Mouse (Mus musculus) midbrain, embryonic 14.5 days (tissue): Measurements from ENCODE around the gene Gbgt1. TPM values are rescaled to one million over a fixed set of nuclear protein-coding genes. Genes with fewer than 3 reads are reported as not detected.
"Not testable (repeated sequence)": the region's sequence is repeated elsewhere in the genome, so short reads cannot be mapped to it uniquely, and the experiment has no call there.

Experiments
- ATAC-seq: fragments of 200-750 bp; cut with Nextera tagmentation; 2 replicates; pipeline ENCODE4 v1.8.0; 2017; ENCODE audit warnings: moderate number of reproducible peaks, moderate library complexity; ENCODE audit not compliant: low FRiP score, low TSS enrichment
- DNase-seq: peaks from one replicate; pipeline ENCODE4 v3.0.0-alpha.2; 2015
- H3K27ac ChIP-seq: fragments of 300-500 bp; sonication (generic); replicated peaks from 2 replicates; pipeline ENCODE4 v1.5.1; 2014; ENCODE audit warnings: mild to moderate bottlenecking, low read depth, low read length, moderate library complexity
- H3K27me3 ChIP-seq: fragments of 300-500 bp; sonication (generic); 2 replicates; pipeline ENCODE4 v1.6.1; 2014; ENCODE audit warnings: low read length, control low read depth, mixed read lengths; ENCODE audit not compliant: control insufficient read depth, insufficient read depth
- H3K36me3 ChIP-seq: fragments of 300-500 bp; sonication (generic); 2 replicates; pipeline ENCODE4 v1.6.1; 2014; ENCODE audit warnings: low read length, control low read depth; ENCODE audit not compliant: control insufficient read depth, insufficient read depth
- H3K4me1 ChIP-seq: fragments of 300-500 bp; sonication (generic); 2 replicates; pipeline ENCODE4 v1.6.1; 2014; ENCODE audit warnings: mild to moderate bottlenecking, antibody characterized with exemption, low read length, control low read depth; ENCODE audit not compliant: control insufficient read depth, insufficient read depth
- H3K4me2 ChIP-seq: fragments of 300-500 bp; sonication (generic); 2 replicates; pipeline ENCODE4 v1.6.1; 2014; ENCODE audit warnings: mild to moderate bottlenecking, low read length, moderate library complexity
- H3K4me3 ChIP-seq: fragments of 300-500 bp; sonication (generic); replicated peaks from 2 replicates; pipeline ENCODE4 v1.5.1; 2014; ENCODE audit warnings: low read depth, low read length
- H3K9ac ChIP-seq: fragments of 300-500 bp; sonication (generic); replicated peaks from 2 replicates; pipeline ENCODE4 v1.6.1; 2014; ENCODE audit warnings: mild to moderate bottlenecking, low read length, moderate library complexity
- H3K9me3 ChIP-seq: fragments of 300-500 bp; sonication (generic); 2 replicates; pipeline ENCODE4 v1.6.1; 2016; ENCODE audit warnings: low read length, control low read depth, mixed read lengths; ENCODE audit not compliant: control insufficient read depth
- WGBS: fragments of 180-500 bp; shearing (Covaris S2); extraction: QIAGEN DNeasy Blood & Tissue Kit; methylation state at CpG from one replicate; pipeline ENCODE4 v1.1.7; 2014; 5-methylcytosine and 5-hydroxymethylcytosine counted together
- polyA plus RNA-seq: library from polyadenylated mRNA; unstranded; fragments of >200 nt; fragmentation: Nextera tagmentation; extraction: Ambion mirVana; gene quantifications from 2 replicates; pipeline ENCODE4 v1.2.1, GENCODE M21; 2014

The Gbgt1 gene
- polyA plus RNA-seq, 1 experiment from 2014 or later = 1.3 TPM

DNA sequence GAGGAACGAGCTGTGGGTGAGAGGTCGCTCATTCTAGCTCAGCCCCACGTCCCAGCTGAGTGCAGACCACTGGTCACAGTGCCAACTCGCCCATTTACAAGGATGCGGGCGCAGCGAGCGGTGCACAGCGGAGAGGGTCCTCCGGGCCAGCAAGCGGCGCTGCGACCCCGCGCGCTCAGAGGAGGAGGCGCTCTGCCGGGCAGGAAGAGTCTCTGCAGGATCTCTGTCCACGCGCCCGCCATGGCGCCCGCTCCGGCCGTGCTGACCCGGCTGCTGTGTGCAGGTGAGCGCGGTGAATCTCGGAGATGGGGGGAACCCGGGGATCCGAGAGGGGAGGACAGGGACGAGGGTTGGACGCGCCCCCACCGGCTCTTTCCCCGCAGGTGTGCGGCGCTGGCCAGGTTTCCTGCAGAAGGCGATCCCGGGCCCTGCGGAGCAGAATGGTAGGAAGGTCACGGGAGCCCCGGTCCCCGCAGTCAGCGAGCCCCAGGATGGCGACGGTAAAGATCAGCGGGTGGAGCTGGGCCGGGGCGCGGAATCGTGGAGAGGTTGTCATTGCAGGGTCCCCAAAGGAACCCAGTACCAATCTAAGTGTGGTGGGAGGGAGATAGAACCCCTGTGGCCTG lies 28.7 kb upstream of the Gbgt1 start, which contains the start of gene Mrps2:
Gene Mrps2 (plus strand): TSS at position 207 of the 626 bp plus-strand sequence.
- ATAC-seq = peak; percentile 89
- Histone ChIP-seq H3K27me3 (no peaks in the 10 kb centered on the region), H3K27ac (0 out of 2 replicates have a peak within 1 kb of the TSS, but pooled peaks have one; percentile 8), H3K4me1 (peaks cover 17% of the 10 kb centered on the region), H3K9ac (peak within 1 kb of the TSS; percentile 87), H3K4me2 (peak within 1 kb of the TSS; percentile 72), H3K36me3 (peaks cover 37% of the 10 kb centered on the region), H3K9me3 (no peaks in the 10 kb centered on the region), H3K4me3 (peak within 1 kb of the TSS; percentile 97)
- WGBS = under 1% methylated on average over 52 of the region's 52 CpGs
- peak; percentile 94 for DNase-seq

DNA sequence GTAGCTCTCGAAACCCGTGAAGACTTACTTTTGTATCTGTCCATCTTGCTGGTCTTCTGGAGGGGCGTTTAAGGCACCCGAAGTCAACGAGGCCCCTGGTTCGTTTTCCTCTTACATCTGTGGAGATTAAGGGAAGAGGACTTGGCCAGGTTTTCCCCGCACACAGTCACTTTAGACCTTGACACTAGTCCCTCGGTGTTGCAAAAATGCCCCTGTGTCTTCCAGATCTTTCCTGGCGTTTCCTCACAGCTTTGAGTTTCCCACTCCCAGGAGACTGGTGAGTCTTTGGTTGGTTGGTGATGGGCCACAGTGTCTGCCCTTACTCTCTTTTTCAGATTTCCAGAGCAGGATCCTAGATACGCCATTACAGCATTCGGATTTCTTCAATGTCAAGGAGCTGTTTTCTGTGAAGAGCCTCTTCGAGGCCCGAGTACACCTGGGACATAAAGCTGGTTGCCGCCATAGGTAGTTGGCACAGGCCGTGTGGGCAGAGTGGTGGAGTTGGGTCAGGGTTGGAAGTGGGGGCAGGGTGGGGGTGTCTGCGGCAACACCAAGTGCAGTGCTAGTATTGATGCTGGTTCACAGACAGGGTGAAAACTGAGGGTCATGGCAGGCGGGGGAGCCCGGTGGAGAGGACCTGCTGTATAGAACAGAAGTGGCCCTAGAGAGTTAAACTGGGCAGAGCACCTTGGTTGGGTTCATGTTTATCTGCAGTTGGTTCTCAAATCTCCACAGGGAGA lies 28.0 kb upstream of the Gbgt1 start:
- peaks cover 38% of the 10 kb centered on the region for H3K36me3 ChIP-seq
- no peak for ATAC-seq
- no peaks in the 10 kb centered on the region for H3K27me3 ChIP-seq
- H3K9ac ChIP-seq = peak overlapping the region; percentile 87
- no peaks in the 10 kb centered on the region for H3K9me3 ChIP-seq
- peaks cover 17% of the 10 kb centered on the region for H3K4me1 ChIP-seq
- WGBS = 55% methylated on average over 18 of the region's 18 CpGs
- no peak for DNase-seq
- no peak overlapping the region for H3K27ac ChIP-seq
- H3K4me3 ChIP-seq = peak overlapping the region; percentile 97
- peak overlapping the region; percentile 72 for H3K4me2 ChIP-seq

DNA sequence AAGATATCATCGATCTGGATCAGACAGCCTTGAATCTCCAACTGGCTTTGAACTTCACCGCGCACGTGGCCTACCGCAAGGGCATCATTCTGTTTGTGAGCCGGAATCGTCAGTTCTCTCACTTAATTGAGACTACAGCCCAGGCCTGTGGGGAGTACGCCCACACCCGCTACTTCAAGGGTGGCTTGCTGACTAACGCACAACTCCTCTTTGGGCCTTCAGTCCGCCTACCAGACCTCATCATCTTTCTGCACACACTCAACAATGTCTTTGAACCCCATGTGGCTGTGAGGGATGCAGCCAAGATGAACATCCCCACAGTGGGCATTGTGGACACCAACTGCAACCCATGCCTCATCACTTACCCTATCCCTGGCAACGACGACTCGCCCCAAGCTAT lies 27.2 kb upstream of the Gbgt1 start:
- 98% methylated on average over 14 of the region's 14 CpGs for whole genome bisulfite sequencing
- peaks cover 17% of the 10 kb centered on the region for H3K4me1 ChIP-seq
- DNase-seq = no peak
- no peak overlapping the region for H3K9ac ChIP-seq
- H3K4me3 ChIP-seq = no peak overlapping the region
- no peak overlapping the region for H3K27ac ChIP-seq
- no peak for ATAC-seq
- H3K36me3 ChIP-seq = peaks cover 38% of the 10 kb centered on the region
- no peaks in the 10 kb centered on the region for H3K27me3 ChIP-seq
- H3K4me2 ChIP-seq = no peak overlapping the region
- no peaks in the 10 kb centered on the region for H3K9me3 ChIP-seq

DNA sequence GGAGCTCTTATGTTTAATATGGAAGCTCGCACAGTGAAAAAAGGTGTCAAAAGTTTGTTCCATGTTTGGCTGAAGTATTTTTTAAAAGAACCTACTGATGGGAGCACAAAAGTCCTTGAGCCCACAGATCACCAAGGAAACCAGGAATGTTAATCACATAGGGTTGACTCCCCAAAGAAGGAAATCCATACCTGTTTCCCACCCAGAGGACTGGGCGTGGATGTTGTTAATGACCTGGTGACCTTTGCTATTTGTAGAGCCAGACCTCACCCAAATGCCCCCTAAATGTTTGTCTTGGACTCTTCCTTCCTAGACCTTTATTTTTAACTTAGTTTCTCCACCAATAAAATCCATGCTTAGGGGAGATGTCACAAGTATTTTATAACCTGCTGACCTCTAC lies 26.1 kb upstream of the Gbgt1 start:
- Histone ChIP-seq H3K9ac (no peak overlapping the region), H3K4me2 (no peak overlapping the region), H3K9me3 (no peaks in the 10 kb centered on the region), H3K36me3 (peaks cover 38% of the 10 kb centered on the region), H3K4me3 (no peak overlapping the region), H3K4me1 (peaks cover 17% of the 10 kb centered on the region), H3K27me3 (no peaks in the 10 kb centered on the region), H3K27ac (no peak overlapping the region)
- 100% methylated on average over 2 of the region's 2 CpGs for WGBS
- ATAC-seq (no peak), DNase-seq (no peak)

DNA sequence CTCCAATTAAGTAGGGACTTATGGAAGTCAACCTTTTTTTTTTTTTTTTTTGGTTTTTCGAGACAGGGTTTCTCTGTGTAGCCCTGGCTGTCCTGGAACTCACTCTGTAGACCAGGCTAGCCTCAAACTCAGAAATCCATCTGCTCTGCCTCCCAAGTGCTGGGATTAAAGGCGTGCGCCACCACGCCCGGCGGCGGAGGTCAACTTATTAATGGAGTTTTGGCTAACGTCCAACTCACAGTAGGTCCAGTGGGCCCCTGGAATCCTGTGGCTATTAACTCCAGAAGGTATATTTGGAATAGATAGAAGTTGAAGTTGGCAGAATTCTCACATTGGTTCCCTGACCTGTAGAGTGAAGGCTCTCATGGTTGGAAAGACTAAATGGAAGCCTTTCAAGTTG lies 24.7 kb upstream of the Gbgt1 start:
- not testable (repeated sequence) for ATAC-seq, H3K4me2 ChIP-seq, H3K27me3 ChIP-seq, H3K9ac ChIP-seq, H3K27ac ChIP-seq, DNase-seq, H3K4me1 ChIP-seq, H3K4me3 ChIP-seq, H3K9me3 ChIP-seq
- WGBS = 93% methylated on average over 8 of the region's 8 CpGs
- peaks cover 38% of the 10 kb centered on the region for H3K36me3 ChIP-seq

DNA sequence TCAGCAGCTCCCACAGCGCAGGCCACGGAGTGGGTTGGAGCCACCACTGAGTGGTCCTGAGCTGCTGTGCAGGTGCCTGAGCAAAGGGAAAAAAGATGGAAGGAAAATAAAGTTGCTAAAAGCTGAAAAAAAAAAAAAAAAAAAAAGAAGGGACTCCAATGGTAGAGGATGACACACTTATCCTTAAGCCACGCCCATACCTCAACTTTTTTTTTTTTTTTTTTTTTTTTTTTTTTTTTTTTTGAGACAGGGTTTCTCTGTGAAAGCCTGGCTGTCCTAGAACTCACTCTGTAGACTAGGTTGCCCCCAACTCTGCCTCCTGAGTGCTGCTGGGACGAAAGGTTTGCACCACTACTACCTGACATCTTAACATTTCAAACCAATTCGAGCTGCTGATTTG lies 18.7 kb upstream of the Gbgt1 start:
- 90% methylated on average over 5 of the region's 5 CpGs for WGBS
- H3K36me3 ChIP-seq = not testable (repeated sequence)

DNA sequence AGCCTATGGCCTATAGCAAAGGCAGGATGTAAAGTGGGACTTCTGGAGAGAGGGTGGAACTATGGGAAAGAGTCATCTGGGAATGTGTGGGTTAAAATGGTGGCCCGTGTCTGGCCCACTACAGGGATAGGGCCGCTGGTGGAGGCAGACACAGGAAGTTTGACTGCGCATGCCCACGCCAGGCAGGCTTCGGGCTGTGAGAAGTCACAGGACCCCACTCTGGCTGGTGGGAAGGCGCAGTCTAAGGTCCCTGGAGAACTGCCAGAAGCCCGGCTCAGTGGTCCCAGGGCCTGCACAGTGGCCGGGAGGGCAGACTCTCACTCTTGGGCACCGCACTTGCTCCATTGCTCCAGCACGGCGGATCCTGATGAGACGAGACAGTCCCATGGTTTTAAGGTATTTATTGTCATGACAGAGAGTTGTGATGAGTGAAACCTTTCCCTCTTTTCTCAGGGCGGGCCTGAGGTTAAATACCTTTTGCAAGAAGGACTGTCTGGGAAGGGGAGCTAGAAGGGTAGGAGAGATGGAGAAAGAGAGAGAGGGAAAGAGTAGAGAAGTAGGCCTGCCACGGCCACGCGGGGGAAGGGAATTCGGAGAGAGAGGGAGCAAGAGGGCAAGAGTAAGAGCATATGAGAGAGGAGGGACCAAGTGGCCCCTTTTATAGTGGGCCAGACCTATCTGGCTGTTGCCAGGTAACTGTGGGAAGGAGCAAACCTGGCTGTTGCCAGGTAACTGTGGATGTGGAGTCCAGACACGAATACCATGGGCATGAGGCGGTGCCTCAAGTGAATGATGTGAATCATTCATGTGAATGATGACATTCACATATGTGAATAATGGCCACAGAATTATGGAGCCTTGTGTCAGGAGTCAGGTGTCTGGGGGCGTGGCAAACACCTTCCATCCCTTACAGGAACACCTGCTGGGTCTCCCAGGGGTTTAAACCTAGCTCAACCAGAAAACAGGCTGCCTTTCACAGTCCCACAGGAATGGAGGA lies 17.2 kb upstream of the Gbgt1 start:
- no peak overlapping the region for H3K27ac ChIP-seq
- H3K9me3 ChIP-seq = no peaks in the 10 kb centered on the region
- ATAC-seq = no peak
- no peak overlapping the region for H3K9ac ChIP-seq
- H3K36me3 ChIP-seq = no peaks in the 10 kb centered on the region
- H3K4me2 ChIP-seq = no peak overlapping the region
- H3K27me3 ChIP-seq = no peaks in the 10 kb centered on the region
- no peak overlapping the region for H3K4me3 ChIP-seq
- 87% methylated on average over 20 of the region's 20 CpGs for WGBS
- DNase-seq = no peak
- no peaks in the 10 kb centered on the region for H3K4me1 ChIP-seq

More for the DNA sequence above, 18.7 kb upstream of the Gbgt1 start:
- H3K4me2 ChIP-seq, H3K27ac ChIP-seq, H3K27me3 ChIP-seq, H3K9me3 ChIP-seq, H3K4me3 ChIP-seq, ATAC-seq, H3K9ac ChIP-seq, DNase-seq, H3K4me1 ChIP-seq: not testable (repeated sequence)

DNA sequence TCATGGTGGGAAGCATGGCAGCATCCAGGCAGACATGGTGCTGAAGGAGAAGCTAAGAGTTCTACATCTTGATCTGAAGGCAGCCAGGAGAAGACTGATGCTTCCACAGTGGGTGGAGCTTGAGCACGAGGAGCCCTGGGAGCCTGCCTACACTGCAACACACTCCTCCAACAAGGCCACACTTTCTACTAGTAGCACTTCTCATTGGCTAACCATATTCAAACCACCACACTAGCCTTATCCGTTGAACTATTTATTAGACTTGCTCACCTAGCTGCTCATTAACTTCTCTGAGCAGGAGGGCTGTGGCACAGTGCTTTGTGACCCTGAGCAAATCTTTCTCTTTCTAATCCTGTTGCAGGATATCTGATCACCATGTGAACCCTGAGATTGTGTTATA lies 12.8 kb upstream of the Gbgt1 start:
- Histone ChIP-seq H3K27me3 (no peaks in the 10 kb centered on the region), H3K4me1 (no peaks in the 10 kb centered on the region), H3K4me2 (no peak overlapping the region), H3K36me3 (no peaks in the 10 kb centered on the region), H3K27ac (no peak overlapping the region), H3K4me3 (no peak overlapping the region), H3K9ac (no peak overlapping the region), H3K9me3 (no peaks in the 10 kb centered on the region)
- WGBS = 86% methylated on average over 2 of the region's 2 CpGs
- ATAC-seq (no peak), DNase-seq (no peak)
